Mouse (Mus musculus) small intestine, adult 2 months (tissue): Measurements from ENCODE around the gene Fam207a.
A peak's percentile ranks its signal among the peaks of the same experiment; 100 is the strongest.

Experiments
- CTCF ChIP-seq: fragments of 200-500 bp; IDR thresholded peaks from 2 replicates; pipeline ENCODE4 v1.5.1; 2012; ENCODE audit warnings: low read depth, mild to moderate bottlenecking, control low read depth, inconsistent platforms, low read length, moderate library complexity, mixed read lengths; ENCODE audit not compliant: insufficient replicate concordance, insufficient read length; ENCODE audit errors: extremely low read depth
- POLR2A ChIP-seq: fragments of 200-500 bp; IDR thresholded peaks from 2 replicates; pipeline ENCODE4 v1.6.1; 2012; ENCODE audit warnings: low read depth, mild to moderate bottlenecking, control low read depth, inconsistent platforms, low read length, moderate library complexity

DNA sequence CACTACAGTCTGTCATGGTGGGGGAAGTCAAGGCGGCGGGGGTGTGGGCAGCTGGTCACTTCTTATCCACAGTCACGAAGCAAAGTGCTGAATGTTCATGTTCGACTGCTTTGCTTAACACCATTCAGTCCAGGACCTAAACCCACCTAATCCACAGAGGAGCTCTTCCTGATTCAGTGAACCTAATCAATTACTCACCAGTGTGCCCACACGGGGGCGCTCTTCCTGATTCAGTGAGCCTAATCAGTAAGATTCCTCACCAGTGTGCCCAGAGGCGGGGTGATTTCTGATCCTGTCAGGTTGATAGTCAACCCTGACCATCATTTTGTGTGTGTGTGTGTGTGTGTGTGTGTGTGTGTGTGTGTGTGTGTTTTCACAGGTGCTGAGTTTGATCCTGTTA lies 27.6 kb upstream of the Fam207a start:
- TF ChIP-seq POLR2A = no peak
- TF ChIP-seq CTCF = peak; percentile 66; the same call in 1 of the 2 replicates
